In genomic region chr16:73449836-73450235, GRCm38 (mm10) we compare ENCODE assay signal across 14 mouse cellular contexts.
"Had no signal": no experiment of that assay in that cellular context is flagged by ENCODE, and none has a peak within 500 bp of the region (broad histone marks: within the 10 kb centered on the region; RNA-seq: fewer than 3 reads in every experiment).

No protein-coding gene starts in this region.

- H3K4me2 ChIP-seq: neural tube, embryonic 12.5 days had no signal

- DNase-seq: kidney, adult 9 months; kidney, postnatal 36 days; layer of hippocampus, adult 9-11 months; lung, adult 18-20 months; lung, postnatal 36 days; midbrain, embryonic 14.5 days; right cerebral cortex, postnatal 4 days; spleen, adult 18-20 months; thymus, adult 2 months; thymus, postnatal 25 days had no signal

- H3K36me3 ChIP-seq: midbrain, embryonic 10.5 days; neural tube, embryonic 12.5 days had no signal

- H3K9me3 ChIP-seq: midbrain, embryonic 10.5 days; neural tube, embryonic 12.5 days had no signal

- H3K27ac ChIP-seq: kidney, postnatal 0 days; liver, embryonic 14.5 days; midbrain, embryonic 10.5 days; neural tube, embryonic 12.5 days had no signal

- H3K9ac ChIP-seq: liver, embryonic 14.5 days; neural tube, embryonic 12.5 days had no signal

- H3K4me3 ChIP-seq: midbrain, embryonic 10.5 days; neural tube, embryonic 12.5 days had no signal

- H3K4me1 ChIP-seq: midbrain, embryonic 10.5 days; neural tube, embryonic 12.5 days had no signal

- H3K27me3 ChIP-seq: neural tube, embryonic 12.5 days had no signal
